Mouse (Mus musculus) embryonic facial prominence, embryonic 12.5 days (tissue): ENCODE results near the gene Gm49387. TPM values are rescaled to one million over a fixed set of nuclear protein-coding genes. Genes with fewer than 3 reads are reported as not detected.

Experiments
- ATAC-seq: fragments of 200-750 bp; cut with Nextera tagmentation; 2 replicates; pipeline ENCODE4 v1.8.0; 2017; ENCODE audit not compliant: insufficient number of reproducible peaks, insufficient read depth, low FRiP score, low TSS enrichment
- H3K27ac ChIP-seq: fragments of 300-500 bp; sonication (generic); 2 replicates; pipeline ENCODE4 v1.5.1; 2016; ENCODE audit warnings: mild to moderate bottlenecking
- H3K27me3 ChIP-seq: fragments of 300-500 bp; sonication (generic); 2 replicates; pipeline ENCODE4 v1.6.1; 2016; ENCODE audit warnings: mild to moderate bottlenecking, moderate library complexity
- H3K36me3 ChIP-seq: fragments of 300-500 bp; sonication (generic); 2 replicates; pipeline ENCODE4 v1.6.1; 2016; ENCODE audit warnings: mild to moderate bottlenecking
- H3K4me1 ChIP-seq: fragments of 300-500 bp; sonication (generic); 2 replicates; pipeline ENCODE4 v1.6.1; 2016
- H3K4me2 ChIP-seq: fragments of 300-500 bp; sonication (generic); replicated peaks from 2 replicates; pipeline ENCODE4 v1.6.1; 2016; ENCODE audit warnings: mild to moderate bottlenecking, moderate library complexity
- H3K4me3 ChIP-seq: fragments of 300-500 bp; sonication (generic); 2 replicates; pipeline ENCODE4 v1.5.1; 2016; ENCODE audit warnings: mild to moderate bottlenecking
- H3K9ac ChIP-seq: fragments of 300-500 bp; sonication (generic); 2 replicates; pipeline ENCODE4 v1.6.1; 2016; ENCODE audit warnings: mild to moderate bottlenecking, moderate library complexity
- H3K9me3 ChIP-seq: fragments of 300-500 bp; sonication (generic); 2 replicates; pipeline ENCODE4 v1.6.1; 2016; ENCODE audit warnings: mild to moderate bottlenecking, moderate library complexity
- WGBS: fragments of 180-500 bp; shearing (Covaris S2); methylation state at CpG from one replicate; pipeline ENCODE4 v1.1.7; 2016; 5-methylcytosine and 5-hydroxymethylcytosine counted together
- polyA plus RNA-seq: library from polyadenylated mRNA; unstranded; fragments of >200 nt; fragmentation: Nextera tagmentation; extraction: Ambion mirVana; gene quantifications from 2 replicates; pipeline ENCODE4 v1.2.1, GENCODE M21; 2016

Gm49387 gene
- polyA plus RNA-seq, 1 experiment from 2014 or later, result 2.3 TPM

- Histone ChIP-seq H3K27ac (no peak overlapping the region), H3K9me3 (no peaks in the 10 kb centered on the region), H3K4me1 (peaks cover 13% of the 10 kb centered on the region), H3K9ac (no peak overlapping the region), H3K4me3 (no peak overlapping the region), H3K36me3 (peaks cover 10% of the 10 kb centered on the region), H3K27me3 (no peaks in the 10 kb centered on the region), H3K4me2 (no peak overlapping the region)
- WGBS, result 90% methylated on average over 13 of the region's 13 CpGs
- ATAC-seq, result no peak
Measured at GRCm38 (mm10) chr14:31668326-31668725, 27.6 kb upstream of the Gm49387 start.

- Histone ChIP-seq H3K27me3 (no peaks in the 10 kb centered on the region), H3K4me2 (no peak overlapping the region), H3K27ac (no peak overlapping the region), H3K4me1 (peaks cover 19% of the 10 kb centered on the region), H3K9ac (no peak overlapping the region), H3K4me3 (no peak overlapping the region), H3K36me3 (peaks cover 10% of the 10 kb centered on the region), H3K9me3 (no peaks in the 10 kb centered on the region)
- WGBS, result 93% methylated on average over 6 of the region's 6 CpGs
- no peak for ATAC-seq
Measured at GRCm38 (mm10) chr14:31667741-31668140, 27.1 kb upstream of the Gm49387 start.

- Histone ChIP-seq H3K27ac (no peak overlapping the region), H3K9me3 (no peaks in the 10 kb centered on the region), H3K27me3 (no peaks in the 10 kb centered on the region), H3K4me1 (peaks cover 25% of the 10 kb centered on the region), H3K4me3 (no peak overlapping the region), H3K4me2 (no peak overlapping the region), H3K9ac (no peak overlapping the region), H3K36me3 (peaks cover 10% of the 10 kb centered on the region)
- no peak for ATAC-seq
- 95% methylated on average over 28 of the region's 28 CpGs for WGBS
Measured at GRCm38 (mm10) chr14:31666931-31667705, 26.4 kb upstream of the Gm49387 start.

- H3K27me3 ChIP-seq, result no peaks in the 10 kb centered on the region
- H3K9ac ChIP-seq, result no peak overlapping the region
- H3K4me3 ChIP-seq, result no peak overlapping the region
- 81% methylated on average over 4 of the region's 4 CpGs for WGBS
- peaks cover 36% of the 10 kb centered on the region for H3K4me1 ChIP-seq
- H3K9me3 ChIP-seq, result no peaks in the 10 kb centered on the region
- ATAC-seq, result no peak
- H3K27ac ChIP-seq, result peak overlapping the region; percentile 7; the same call in 1 of the 2 replicates
- no peak overlapping the region for H3K4me2 ChIP-seq
- H3K36me3 ChIP-seq, result peaks cover 10% of the 10 kb centered on the region
Measured at GRCm38 (mm10) chr14:31665566-31665940, 24.9 kb upstream of the Gm49387 start.

GRCm38 (mm10) chr14:31664903-31665565, 24.4 kb upstream of the Gm49387 start:
- Histone ChIP-seq H3K9ac (no peak overlapping the region), H3K4me3 (no peak overlapping the region), H3K36me3 (peaks cover 10% of the 10 kb centered on the region), H3K4me1 (peaks cover 41% of the 10 kb centered on the region), H3K27ac (peak overlapping the region; percentile 7), H3K27me3 (no peaks in the 10 kb centered on the region), H3K9me3 (no peaks in the 10 kb centered on the region), H3K4me2 (no peak overlapping the region)
- no peak for ATAC-seq
- WGBS, result 73% methylated on average over 12 of the region's 12 CpGs

GRCm38 (mm10) chr14:31664100-31664902, 23.6 kb upstream of the Gm49387 start:
- no peak overlapping the region for H3K4me3 ChIP-seq
- 0 out of 2 replicates have a peak overlapping the region, but pooled peaks have one; percentile 15 for H3K9ac ChIP-seq
- peaks cover 45% of the 10 kb centered on the region for H3K4me1 ChIP-seq
- H3K27me3 ChIP-seq, result no peaks in the 10 kb centered on the region
- no peak for ATAC-seq
- H3K36me3 ChIP-seq, result peaks cover 10% of the 10 kb centered on the region
- no peaks in the 10 kb centered on the region for H3K9me3 ChIP-seq
- H3K27ac ChIP-seq, result 0 out of 2 replicates have a peak overlapping the region, but pooled peaks have one; percentile 98
- H3K4me2 ChIP-seq, result no peak overlapping the region
- 72% methylated on average over 18 of the region's 18 CpGs for WGBS

- Histone ChIP-seq H3K27ac (peak overlapping the region; percentile 98), H3K27me3 (no peaks in the 10 kb centered on the region), H3K9me3 (no peaks in the 10 kb centered on the region), H3K4me3 (no peak overlapping the region), H3K4me2 (no peak overlapping the region), H3K36me3 (peaks cover 10% of the 10 kb centered on the region), H3K4me1 (peaks cover 43% of the 10 kb centered on the region), H3K9ac (0 out of 2 replicates have a peak overlapping the region, but pooled peaks have one; percentile 15)
- 91% methylated on average over 13 of the region's 13 CpGs for WGBS
- no peak for ATAC-seq
Measured at GRCm38 (mm10) chr14:31663376-31664099, 22.9 kb upstream of the Gm49387 start.

GRCm38 (mm10) chr14:31662555-31663211, 22.0 kb upstream of the Gm49387 start:
- peaks cover 45% of the 10 kb centered on the region for H3K4me1 ChIP-seq

GRCm38 (mm10) chr14:31661671-31662554, 21.2 kb upstream of the Gm49387 start:
- ATAC-seq, result peak; percentile 80
- peaks cover 4% of the 10 kb centered on the region for H3K36me3 ChIP-seq
- peak overlapping the region; percentile 51 for H3K4me2 ChIP-seq
- H3K27me3 ChIP-seq, result no peaks in the 10 kb centered on the region
- peak overlapping the region; percentile 36 for H3K4me3 ChIP-seq
- peaks cover 52% of the 10 kb centered on the region for H3K4me1 ChIP-seq
- peak overlapping the region; percentile 98 for H3K27ac ChIP-seq
- WGBS, result 4% methylated on average over 44 of the region's 44 CpGs
- no peaks in the 10 kb centered on the region for H3K9me3 ChIP-seq
- H3K9ac ChIP-seq, result peak overlapping the region; percentile 35

More at GRCm38 (mm10) chr14:31662555-31663211, 22.0 kb upstream of the Gm49387 start:
- Histone ChIP-seq H3K27ac (peak overlapping the region; percentile 98), H3K9ac (peak overlapping the region; percentile 34; the same call in 1 of the 2 replicates), H3K4me3 (peak overlapping the region; percentile 36), H3K36me3 (peaks cover 10% of the 10 kb centered on the region), H3K27me3 (no peaks in the 10 kb centered on the region), H3K9me3 (no peaks in the 10 kb centered on the region), H3K4me2 (peak overlapping the region; percentile 51)
- 22% methylated on average over 9 of the region's 9 CpGs for WGBS
- ATAC-seq, result peak; percentile 41; the same call in 1 of the 2 replicates
